Mouse (Mus musculus) bone marrow macrophage, adult 2 months (primary cell): ENCODE measurements around the gene Crbn. TPM values are rescaled to one million over a fixed set of nuclear protein-coding genes. Genes with fewer than 3 reads are reported as not detected.

ENCODE experiments used
- H3K27ac ChIP-seq: 2 replicates; pipeline ENCODE4 v1.5.1; 2012; ENCODE audit warnings: low read depth, low read length; ENCODE audit not compliant: insufficient read depth
- H3K4me1 ChIP-seq: 2 replicates; pipeline ENCODE4 v1.6.1; 2012; ENCODE audit warnings: low read length; ENCODE audit not compliant: control insufficient read depth, insufficient read depth
- H3K4me3 ChIP-seq: 2 replicates; pipeline ENCODE4 v1.5.1; 2012; ENCODE audit warnings: mild to moderate bottlenecking, low read length, moderate library complexity; ENCODE audit not compliant: insufficient read depth
- CTCF ChIP-seq: IDR thresholded peaks from 2 replicates; pipeline ENCODE4 v1.5.1; 2012; ENCODE audit warnings: low read depth, mild to moderate bottlenecking, low read length, moderate library complexity
- POLR2A ChIP-seq: IDR thresholded peaks from 2 replicates; pipeline ENCODE4 v1.6.1; 2012; ENCODE audit warnings: mild to moderate bottlenecking, low read depth, low read length, borderline replicate concordance
- polyA plus RNA-seq: library from polyadenylated mRNA; stranded (reverse); fragments of >200 nt; gene quantifications from 2 replicates; pipeline ENCODE4 v1.2.4, GENCODE M21; 2012; ENCODE audit not compliant: missing spikeins, insufficient read depth, insufficient read length

The Crbn gene
- polyA plus RNA-seq, 1 experiment = 43.2 TPM

- Histone ChIP-seq H3K27ac (no peak overlapping the region), H3K4me3 (no peak overlapping the region), H3K4me1 (peaks cover 2% of the 10 kb centered on the region; the same call in 1 of the 2 replicates)
- no peak for TF ChIP-seq CTCF
- TF ChIP-seq POLR2A = no peak
Observed at GRCm38 (mm10) chr6:106745673-106746394, 54.0 kb downstream of the Crbn start.

- Histone ChIP-seq H3K4me1 (no peaks in the 10 kb centered on the region), H3K27ac (no peak overlapping the region), H3K4me3 (no peak overlapping the region)
- TF ChIP-seq POLR2A (no peak), CTCF (no peak)
Observed at GRCm38 (mm10) chr6:106743556-106744233, 56.2 kb downstream of the Crbn start.

GRCm38 (mm10) chr6:106740244-106740825 lies 59.5 kb downstream of the Crbn start:
- TF ChIP-seq CTCF = no peak
- no peak for TF ChIP-seq POLR2A
- no peak overlapping the region for H3K4me3 ChIP-seq
- no peak overlapping the region for H3K27ac ChIP-seq
- H3K4me1 ChIP-seq = no peaks in the 10 kb centered on the region

- H3K4me3 ChIP-seq = no peak overlapping the region
- TF ChIP-seq CTCF (no peak), POLR2A (no peak)
- H3K27ac ChIP-seq = no peak overlapping the region
- no peaks in the 10 kb centered on the region for H3K4me1 ChIP-seq
Observed at GRCm38 (mm10) chr6:106738229-106738628, 61.6 kb downstream of the Crbn start.

GRCm38 (mm10) chr6:106732563-106732962 lies 67.3 kb downstream of the Crbn start:
- Histone ChIP-seq H3K4me3 (no peak overlapping the region), H3K27ac (no peak overlapping the region), H3K4me1 (no peaks in the 10 kb centered on the region)
- TF ChIP-seq POLR2A = no peak
- no peak for TF ChIP-seq CTCF

Other genes with a start within 250 kb of the Crbn start
- gene Il5ra, start 51.0 kb downstream of the Crbn start, polyA plus RNA-seq = not detected in 2 replicates
- 22.1 and 24.9 TPM in 2 replicates for gene Trnt1, start 31.0 kb downstream of the Crbn start, polyA plus RNA-seq